Mouse (Mus musculus) limb, embryonic 14.5 days (tissue): ENCODE results near the gene Tspan18. TPM values are rescaled to one million over a fixed set of nuclear protein-coding genes. Genes with fewer than 3 reads are reported as not detected.

Experiments used
- ATAC-seq: fragments of 200-750 bp; cut with Nextera tagmentation; 2 replicates; pipeline ENCODE4 v1.8.0; 2017; ENCODE audit warnings: low read depth, moderate number of reproducible peaks, moderate TSS enrichment; ENCODE audit not compliant: low FRiP score
- DNase-seq: peaks from one replicate; pipeline ENCODE4 v3.0.0-alpha.2; 2015; ENCODE audit warnings: low spot score
- H3K27ac ChIP-seq: fragments of 300-500 bp; sonication (generic); replicated peaks from 2 replicates; pipeline ENCODE4 v1.5.1; 2014; ENCODE audit warnings: low read depth, mild to moderate bottlenecking, low read length, moderate library complexity, mixed read lengths
- H3K27me3 ChIP-seq: fragments of 300-500 bp; sonication (generic); 2 replicates; pipeline ENCODE4 v1.6.1; 2014; ENCODE audit warnings: low read length, mixed read lengths; ENCODE audit not compliant: control insufficient read depth, insufficient read depth
- H3K36me3 ChIP-seq: fragments of 300-500 bp; sonication (generic); 2 replicates; pipeline ENCODE4 v1.6.1; 2014; ENCODE audit warnings: mild to moderate bottlenecking, low read length, moderate library complexity, mixed read lengths; ENCODE audit not compliant: control insufficient read depth, insufficient read depth
- H3K4me1 ChIP-seq: fragments of 300-500 bp; sonication (generic); 2 replicates; pipeline ENCODE4 v1.6.1; 2014; ENCODE audit warnings: antibody characterized with exemption, low read length, mixed read lengths; ENCODE audit not compliant: control insufficient read depth, insufficient read depth
- H3K4me2 ChIP-seq: fragments of 300-500 bp; sonication (generic); replicated peaks from 2 replicates; pipeline ENCODE4 v1.6.1; 2014; ENCODE audit warnings: low read depth, mild to moderate bottlenecking, low read length, moderate library complexity; ENCODE audit not compliant: severe bottlenecking
- H3K4me3 ChIP-seq: fragments of 300-500 bp; sonication (generic); replicated peaks from 2 replicates; pipeline ENCODE4 v1.5.1; 2014; ENCODE audit warnings: low read length
- H3K9ac ChIP-seq: fragments of 300-500 bp; sonication (generic); 2 replicates; pipeline ENCODE4 v1.6.1; 2014; ENCODE audit warnings: mild to moderate bottlenecking, low read depth, low read length, moderate library complexity; ENCODE audit not compliant: severe bottlenecking
- H3K9me3 ChIP-seq: fragments of 300-500 bp; sonication (generic); 2 replicates; pipeline ENCODE4 v1.6.1; 2016; ENCODE audit warnings: low read length; ENCODE audit not compliant: control insufficient read depth
- POLR2A ChIP-seq: fragments of 200-500 bp; IDR thresholded peaks from 2 replicates; pipeline ENCODE4 v1.8.0; 2012; ENCODE audit warnings: inconsistent platforms, mild to moderate bottlenecking, moderate library complexity, borderline replicate concordance; ENCODE audit not compliant: insufficient read depth, insufficient read length; ENCODE audit errors: extremely low read depth
- WGBS: fragments of 180-500 bp; shearing (Covaris S2); extraction: QIAGEN DNeasy Blood & Tissue Kit; methylation state at CpG from one replicate; pipeline ENCODE4 v1.1.7; 2014; 5-methylcytosine and 5-hydroxymethylcytosine counted together
- polyA plus RNA-seq, 2 experiments: library from polyadenylated mRNA; depleted of rRNA in 1 of 2; stranded (reverse) in 1 of 2; unstranded in 1 of 2; fragments of >200 nt; fragmentation: Nextera tagmentation in 1 of 2; extraction: Ambion mirVana in 1 of 2; gene quantifications; 2 replicates each; pipeline versions ENCODE4 v1.2.1 to v1.2.3; 2012 to 2014

Gene Tspan18
- polyA plus RNA-seq, 2 experiments, result 24.5 to 34.5 TPM

DNA sequence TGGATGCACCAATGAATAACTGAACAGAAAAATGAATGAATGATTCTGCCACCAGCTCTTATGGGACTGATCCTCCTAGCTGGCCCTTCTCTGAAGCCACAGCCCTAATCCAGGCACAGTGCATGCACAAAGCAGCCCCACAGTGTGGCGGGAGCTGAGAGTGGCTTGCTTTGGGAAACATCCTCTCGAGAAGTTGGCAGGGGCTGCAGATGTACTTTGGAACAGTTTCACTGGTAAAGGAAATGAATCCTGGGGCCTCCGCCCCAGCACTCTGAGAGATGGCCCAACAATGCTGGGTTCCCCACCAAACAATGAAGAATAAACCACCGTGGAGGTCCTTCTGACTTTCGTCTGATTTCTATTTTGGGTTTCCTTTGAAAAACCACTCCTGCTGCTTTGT, 64.2 kb downstream of the Tspan18 start:
- no peak for TF ChIP-seq POLR2A
- DNase-seq, result no peak
- H3K4me1 ChIP-seq, result peaks cover 8% of the 10 kb centered on the region; the same call in 1 of the 2 replicates
- H3K36me3 ChIP-seq, result no peaks in the 10 kb centered on the region
- no peak overlapping the region for H3K4me2 ChIP-seq
- WGBS, result 66% methylated on average over 5 of the region's 5 CpGs
- no peak overlapping the region for H3K9ac ChIP-seq
- H3K27ac ChIP-seq, result no peak overlapping the region
- H3K9me3 ChIP-seq, result no peaks in the 10 kb centered on the region
- H3K27me3 ChIP-seq, result no peaks in the 10 kb centered on the region
- no peak for ATAC-seq
- no peak overlapping the region for H3K4me3 ChIP-seq

DNA sequence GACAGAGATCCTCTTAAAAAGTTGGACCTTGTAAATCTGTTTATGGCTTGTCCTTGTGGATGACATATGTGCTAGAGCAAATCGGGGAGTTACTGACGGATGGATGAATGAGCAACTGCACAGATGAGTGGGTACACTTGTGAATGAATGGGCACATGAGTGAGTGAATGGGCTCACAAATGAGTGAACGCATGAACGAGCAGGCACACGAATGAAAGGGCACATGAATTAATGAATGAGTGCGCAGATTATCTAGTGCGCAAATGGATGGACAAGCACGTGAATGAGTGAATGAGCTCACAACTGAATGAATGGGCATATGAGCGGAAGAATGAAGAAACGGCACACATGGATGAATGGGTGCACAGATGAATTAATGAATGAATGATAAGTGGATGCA, 64.7 kb downstream of the Tspan18 start:
- Histone ChIP-seq H3K4me1 (peaks cover 8% of the 10 kb centered on the region; the same call in 1 of the 2 replicates), H3K9ac (no peak overlapping the region), H3K4me2 (no peak overlapping the region), H3K36me3 (no peaks in the 10 kb centered on the region), H3K27ac (no peak overlapping the region), H3K9me3 (no peaks in the 10 kb centered on the region), H3K27me3 (no peaks in the 10 kb centered on the region), H3K4me3 (no peak overlapping the region)
- TF ChIP-seq POLR2A, result no peak
- DNase-seq (no peak), ATAC-seq (no peak)
- 88% methylated on average over 10 of the region's 10 CpGs for WGBS

GRCm38 (mm10) chr2:93268711-93269270, 65.5 kb downstream of the Tspan18 start:
- no peak overlapping the region for H3K9ac ChIP-seq
- TF ChIP-seq POLR2A, result no peak
- peaks cover 8% of the 10 kb centered on the region; the same call in 1 of the 2 replicates for H3K4me1 ChIP-seq
- ATAC-seq (no peak), DNase-seq (no peak)
- no peaks in the 10 kb centered on the region for H3K36me3 ChIP-seq
- H3K4me2 ChIP-seq, result no peak overlapping the region
- no peak overlapping the region for H3K4me3 ChIP-seq
- WGBS, result 91% methylated on average over 3 of the region's 3 CpGs
- no peaks in the 10 kb centered on the region for H3K9me3 ChIP-seq
- H3K27ac ChIP-seq, result no peak overlapping the region
- no peaks in the 10 kb centered on the region for H3K27me3 ChIP-seq

- H3K4me2 ChIP-seq, result no peak overlapping the region
- DNase-seq, result no peak
These were observed 66.5 kb downstream of the Tspan18 start for GRCm38 (mm10) chr2:93267791-93268190.

DNA sequence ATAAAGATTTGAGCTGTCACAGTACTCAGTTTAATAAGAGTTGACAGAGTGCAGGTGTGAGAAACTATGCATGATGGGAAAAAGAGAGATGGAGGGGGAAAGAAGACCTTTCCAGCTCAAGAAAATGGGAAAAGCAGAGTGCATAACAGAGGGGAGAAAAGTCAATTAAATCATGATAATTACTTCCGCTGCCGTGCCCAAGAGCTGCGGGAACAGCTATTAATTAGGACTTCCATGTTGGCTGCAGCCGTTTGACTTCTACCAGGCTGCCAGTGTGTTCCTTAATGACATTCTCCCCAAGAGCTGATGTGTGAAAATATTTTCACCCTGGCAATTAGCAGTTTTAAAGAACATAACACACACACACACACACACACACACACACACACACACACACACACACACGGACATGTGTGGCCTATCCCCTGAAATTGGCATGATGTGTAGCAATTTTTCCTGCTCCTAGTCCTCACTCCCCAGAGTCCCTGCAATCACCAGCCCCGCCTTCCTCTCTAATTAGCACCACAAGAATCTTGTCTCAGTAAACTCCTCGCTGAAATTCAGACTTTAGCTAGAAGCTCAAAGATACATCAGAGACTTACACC, 67.6 kb downstream of the Tspan18 start:
- no peaks in the 10 kb centered on the region for H3K27me3 ChIP-seq
- H3K27ac ChIP-seq, result no peak overlapping the region
- H3K4me1 ChIP-seq, result peaks cover 11% of the 10 kb centered on the region
- WGBS, result 21% methylated on average over 7 of the region's 7 CpGs
- no peaks in the 10 kb centered on the region for H3K9me3 ChIP-seq
- no peak for DNase-seq
- H3K36me3 ChIP-seq, result no peaks in the 10 kb centered on the region
- TF ChIP-seq POLR2A, result no peak
- H3K4me3 ChIP-seq, result no peak overlapping the region
- no peak overlapping the region for H3K9ac ChIP-seq
- H3K4me2 ChIP-seq, result no peak overlapping the region
- no peak for ATAC-seq

More at GRCm38 (mm10) chr2:93267791-93268190, 66.5 kb downstream of the Tspan18 start:
- no peaks in the 10 kb centered on the region for H3K27me3 ChIP-seq
- H3K9ac ChIP-seq, result no peak overlapping the region
- no peak for ATAC-seq
- H3K27ac ChIP-seq, result no peak overlapping the region
- peaks cover 8% of the 10 kb centered on the region; the same call in 1 of the 2 replicates for H3K4me1 ChIP-seq
- 56% methylated on average over 4 of the region's 4 CpGs for WGBS
- no peaks in the 10 kb centered on the region for H3K36me3 ChIP-seq
- no peak overlapping the region for H3K4me3 ChIP-seq
- no peak for TF ChIP-seq POLR2A
- H3K9me3 ChIP-seq, result no peaks in the 10 kb centered on the region
